Mouse (Mus musculus): ENCODE measurements around the gene Gm6096. TPM values are rescaled to one million over a fixed set of nuclear protein-coding genes. Genes with fewer than 3 reads are reported as not detected.

Gene Gm6096
- polyA plus RNA-seq, 1 experiment from 2014 or later: 0.86 TPM

DNA sequence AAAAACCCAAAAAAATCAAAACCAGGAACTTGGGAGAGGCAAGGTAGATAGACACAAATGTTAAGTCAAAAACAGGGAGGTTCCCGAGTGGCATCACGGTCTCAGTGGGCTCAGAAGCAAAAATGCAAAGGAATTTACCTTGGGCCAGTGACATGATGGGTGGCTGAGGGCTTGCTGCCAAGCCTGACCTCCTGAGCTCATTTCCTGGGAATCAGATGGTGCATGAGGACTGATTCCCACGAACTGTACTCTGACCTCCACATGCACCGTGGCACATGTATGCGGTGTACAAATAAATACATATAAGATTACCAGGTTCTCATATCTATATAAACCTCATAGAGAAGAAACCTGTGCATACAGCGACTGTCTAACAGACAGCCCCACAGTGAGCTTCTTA is 26.5 kb upstream of the Gm6096 start:
- no peak for ATAC-seq (ENCODE audit: insufficient number of reproducible peaks, low FRiP score)
- WGBS: 93% methylated on average over 6 of the region's 6 CpGs
- H3K36me3 ChIP-seq: peaks cover 95% of the 10 kb centered on the region
- H3K9me3 ChIP-seq (replicated peaks): no peaks in the 10 kb centered on the region
- H3K4me2 ChIP-seq: no peak overlapping the region
- no peak overlapping the region for H3K27ac ChIP-seq (ENCODE audit: poor library complexity, severe bottlenecking)
- no peak overlapping the region for H3K4me3 ChIP-seq
- no peak overlapping the region for H3K9ac ChIP-seq
- peaks cover 40% of the 10 kb centered on the region for H3K4me1 ChIP-seq (replicated peaks)
- no peaks in the 10 kb centered on the region for H3K27me3 ChIP-seq (replicated peaks)

DNA sequence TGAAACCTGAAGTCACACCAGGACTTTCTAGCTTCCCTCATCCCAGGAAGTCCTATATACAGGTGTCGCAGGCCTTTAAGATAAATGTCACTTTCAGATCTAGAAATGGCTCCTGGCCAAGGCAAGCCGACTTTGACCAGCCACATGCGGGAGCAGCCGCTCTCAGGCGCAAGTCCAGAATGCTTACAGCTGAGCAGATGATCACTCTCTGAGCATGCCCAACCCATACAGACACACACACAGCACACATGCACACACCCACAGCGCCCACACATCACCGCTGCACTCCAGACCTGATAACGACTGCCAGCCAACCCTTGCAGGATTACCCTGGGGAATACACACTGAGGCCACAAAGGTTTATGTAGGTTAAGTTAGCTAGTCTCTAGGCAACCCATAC is 24.8 kb upstream of the Gm6096 start:
- H3K36me3 ChIP-seq: peaks cover 77% of the 10 kb centered on the region
- 50% methylated on average over 8 of the region's 8 CpGs for WGBS
- H3K4me1 ChIP-seq (replicated peaks): peaks cover 47% of the 10 kb centered on the region
- H3K9me3 ChIP-seq (replicated peaks): no peaks in the 10 kb centered on the region
- no peaks in the 10 kb centered on the region for H3K27me3 ChIP-seq (replicated peaks)
- H3K4me2 ChIP-seq: peak overlapping the region; percentile 76
- H3K4me3 ChIP-seq: peak overlapping the region; percentile 73
- 0 out of 2 replicates have a peak overlapping the region, but pooled peaks have one; percentile 10 for H3K27ac ChIP-seq (ENCODE audit: poor library complexity, severe bottlenecking)
- H3K9ac ChIP-seq: peak overlapping the region; percentile 84; the same call in 1 of the 2 replicates
- ATAC-seq (ENCODE audit: insufficient number of reproducible peaks, low FRiP score): no peak

DNA sequence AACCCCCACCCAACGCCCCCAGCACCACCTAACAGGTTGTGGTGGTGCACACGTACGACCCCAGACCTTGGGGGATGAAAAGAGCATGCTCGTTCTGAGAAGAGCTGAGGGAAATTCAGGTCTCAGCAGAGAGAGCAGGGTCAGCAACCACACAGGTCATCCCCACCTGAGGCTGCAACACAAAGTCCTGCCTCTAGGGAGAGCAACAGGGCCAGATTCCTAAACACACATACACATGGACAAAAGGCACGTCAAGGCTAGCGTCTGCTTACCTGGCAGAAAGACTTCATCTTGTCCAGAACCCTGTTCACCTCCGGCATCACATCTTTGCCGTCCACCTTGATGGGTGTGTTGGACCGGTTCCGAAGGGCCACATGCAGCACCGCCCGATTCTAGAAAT is 24.0 kb upstream of the Gm6096 start:
- H3K27ac ChIP-seq (ENCODE audit: poor library complexity, severe bottlenecking): no peak overlapping the region
- WGBS: 86% methylated on average over 12 of the region's 12 CpGs
- H3K4me2 ChIP-seq: peak overlapping the region; percentile 76
- H3K9ac ChIP-seq: peak overlapping the region; percentile 84; the same call in 1 of the 2 replicates
- H3K36me3 ChIP-seq: peaks cover 69% of the 10 kb centered on the region
- no peak for ATAC-seq (ENCODE audit: insufficient number of reproducible peaks, low FRiP score)
- peak overlapping the region; percentile 73 for H3K4me3 ChIP-seq
- no peaks in the 10 kb centered on the region for H3K9me3 ChIP-seq (replicated peaks)
- no peaks in the 10 kb centered on the region for H3K27me3 ChIP-seq (replicated peaks)
- peaks cover 47% of the 10 kb centered on the region for H3K4me1 ChIP-seq (replicated peaks)

DNA sequence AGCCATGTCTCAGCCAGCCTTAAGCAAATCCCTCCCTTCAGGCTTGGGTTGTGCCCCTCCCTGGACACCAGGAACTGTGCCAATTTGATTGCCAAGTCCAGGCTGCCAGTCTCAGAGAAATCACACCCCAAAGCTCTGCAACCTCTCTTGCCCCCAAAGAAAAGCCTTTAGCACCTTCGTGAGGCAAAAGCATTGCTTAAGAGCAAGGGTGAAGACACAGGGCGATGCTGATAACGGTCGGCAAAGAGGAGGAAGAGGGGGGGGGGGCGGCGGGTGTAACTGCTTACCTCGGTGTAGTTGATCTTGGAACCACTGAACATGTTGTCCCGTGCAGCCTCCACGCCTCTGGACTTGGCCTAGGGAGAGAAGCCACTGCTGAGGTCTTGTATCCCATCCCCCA is 22.2 kb upstream of the Gm6096 start:
- Histone ChIP-seq H3K4me1 (replicated peaks) (peaks cover 59% of the 10 kb centered on the region), H3K9me3 (replicated peaks) (no peaks in the 10 kb centered on the region), H3K27ac (ENCODE audit: poor library complexity, severe bottlenecking) (0 out of 2 replicates have a peak overlapping the region, but pooled peaks have one; percentile 89), H3K4me3 (peak overlapping the region; percentile 73), H3K4me2 (peak overlapping the region; percentile 76), H3K27me3 (replicated peaks) (no peaks in the 10 kb centered on the region), H3K36me3 (peaks cover 51% of the 10 kb centered on the region), H3K9ac (peak overlapping the region; percentile 84)
- no peak for ATAC-seq (ENCODE audit: insufficient number of reproducible peaks, low FRiP score)
- WGBS: 12% methylated on average over 9 of the region's 9 CpGs

DNA sequence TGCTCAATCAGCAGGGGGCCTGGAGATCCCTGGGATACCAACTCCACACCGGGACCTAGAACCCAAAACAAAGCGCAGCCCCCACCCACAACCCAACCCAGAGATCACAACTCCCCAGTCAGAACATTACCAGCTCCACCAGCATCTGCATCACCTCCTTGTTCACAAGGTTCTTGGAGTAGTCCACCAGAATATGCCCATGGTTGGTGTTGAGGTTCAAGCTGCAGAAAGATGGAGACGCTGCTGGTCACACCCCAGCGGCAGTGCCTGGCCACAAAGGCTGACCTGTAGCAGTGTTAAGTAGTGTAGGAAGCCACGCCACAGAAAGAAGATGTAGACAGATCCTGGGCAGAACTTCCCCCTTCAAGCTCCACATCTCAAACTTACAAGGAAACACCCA is 21.7 kb upstream of the Gm6096 start:
- peak overlapping the region; percentile 89 for H3K27ac ChIP-seq (ENCODE audit: poor library complexity, severe bottlenecking)
- H3K36me3 ChIP-seq: peaks cover 46% of the 10 kb centered on the region
- peak overlapping the region; percentile 73 for H3K4me3 ChIP-seq
- peak overlapping the region; percentile 76 for H3K4me2 ChIP-seq
- WGBS: 10% methylated on average over 5 of the region's 5 CpGs
- no peak for ATAC-seq (ENCODE audit: insufficient number of reproducible peaks, low FRiP score)
- H3K9ac ChIP-seq: peak overlapping the region; percentile 84
- H3K9me3 ChIP-seq (replicated peaks): no peaks in the 10 kb centered on the region
- no peaks in the 10 kb centered on the region for H3K27me3 ChIP-seq (replicated peaks)
- H3K4me1 ChIP-seq (replicated peaks): peaks cover 61% of the 10 kb centered on the region

DNA sequence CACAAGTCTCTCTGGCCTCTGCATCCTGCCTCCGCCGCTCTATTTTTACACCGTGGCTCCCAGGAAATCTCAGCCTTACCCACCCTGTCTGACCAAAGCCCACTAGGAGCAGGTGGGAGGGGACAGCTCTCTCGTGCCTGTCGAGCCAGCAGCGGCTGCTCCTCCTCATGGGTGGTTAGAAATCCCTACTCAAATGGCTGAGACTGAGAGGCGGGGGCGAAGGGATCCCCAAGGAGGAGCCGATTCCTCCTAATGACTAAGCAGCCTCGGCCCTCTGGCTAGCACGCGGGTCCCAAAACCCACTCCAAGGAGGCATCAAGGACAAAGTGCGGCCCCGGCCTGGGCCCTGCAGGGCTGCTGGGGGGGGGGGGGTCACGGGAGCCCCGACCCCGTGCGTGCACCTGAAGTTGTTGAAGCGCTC is 21.1 kb upstream of the Gm6096 start:
- peak overlapping the region; percentile 73 for H3K4me3 ChIP-seq
- no peaks in the 10 kb centered on the region for H3K9me3 ChIP-seq (replicated peaks)
- H3K27me3 ChIP-seq (replicated peaks): no peaks in the 10 kb centered on the region
- peaks cover 61% of the 10 kb centered on the region for H3K4me1 ChIP-seq (replicated peaks)
- peak overlapping the region; percentile 84 for H3K9ac ChIP-seq
- WGBS: 0% methylated on average over 19 of the region's 19 CpGs
- H3K4me2 ChIP-seq: peak overlapping the region; percentile 76
- peak overlapping the region; percentile 89 for H3K27ac ChIP-seq (ENCODE audit: poor library complexity, severe bottlenecking)
- peaks cover 42% of the 10 kb centered on the region for H3K36me3 ChIP-seq
- peak; percentile 33 for ATAC-seq (ENCODE audit: insufficient number of reproducible peaks, low FRiP score)

DNA sequence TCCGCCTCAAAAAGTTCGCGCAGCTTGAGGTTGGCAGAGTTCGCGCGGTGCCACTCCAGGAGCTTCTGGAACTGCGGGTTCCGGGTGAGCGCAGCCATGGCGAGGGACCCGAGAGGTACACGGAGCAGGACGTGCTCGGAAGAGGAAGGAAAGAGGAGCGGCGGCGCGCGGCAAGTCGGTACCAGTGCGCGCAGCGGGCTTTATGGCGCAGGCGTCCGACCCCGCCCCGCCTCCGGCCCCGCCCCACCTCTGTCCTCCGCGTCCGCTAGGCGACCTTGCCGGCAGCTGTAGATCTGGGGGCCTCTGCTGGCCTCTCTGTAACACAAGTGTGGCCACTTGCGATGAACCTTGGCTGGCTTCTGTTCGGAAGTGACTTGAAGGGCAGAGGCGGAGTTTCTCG is 20.7 kb upstream of the Gm6096 start, which contains the start of gene Gpi1:
Gpi1 (minus strand) TSS at position 221 of the 400 bp plus-strand sequence.
- H3K4me2 ChIP-seq: peak within 1 kb of the TSS; percentile 76
- WGBS: under 1% methylated on average over 39 of the region's 39 CpGs
- peak within 1 kb of the TSS; percentile 73 for H3K4me3 ChIP-seq
- peak within 1 kb of the TSS; percentile 84 for H3K9ac ChIP-seq
- no peaks in the 10 kb centered on the region for H3K9me3 ChIP-seq (replicated peaks)
- H3K4me1 ChIP-seq (replicated peaks): peaks cover 64% of the 10 kb centered on the region
- H3K27me3 ChIP-seq (replicated peaks): no peaks in the 10 kb centered on the region
- H3K27ac ChIP-seq (ENCODE audit: poor library complexity, severe bottlenecking): peak within 1 kb of the TSS; percentile 89
- peak; percentile 81 for ATAC-seq (ENCODE audit: insufficient number of reproducible peaks, low FRiP score)
- H3K36me3 ChIP-seq: peaks cover 38% of the 10 kb centered on the region

DNA sequence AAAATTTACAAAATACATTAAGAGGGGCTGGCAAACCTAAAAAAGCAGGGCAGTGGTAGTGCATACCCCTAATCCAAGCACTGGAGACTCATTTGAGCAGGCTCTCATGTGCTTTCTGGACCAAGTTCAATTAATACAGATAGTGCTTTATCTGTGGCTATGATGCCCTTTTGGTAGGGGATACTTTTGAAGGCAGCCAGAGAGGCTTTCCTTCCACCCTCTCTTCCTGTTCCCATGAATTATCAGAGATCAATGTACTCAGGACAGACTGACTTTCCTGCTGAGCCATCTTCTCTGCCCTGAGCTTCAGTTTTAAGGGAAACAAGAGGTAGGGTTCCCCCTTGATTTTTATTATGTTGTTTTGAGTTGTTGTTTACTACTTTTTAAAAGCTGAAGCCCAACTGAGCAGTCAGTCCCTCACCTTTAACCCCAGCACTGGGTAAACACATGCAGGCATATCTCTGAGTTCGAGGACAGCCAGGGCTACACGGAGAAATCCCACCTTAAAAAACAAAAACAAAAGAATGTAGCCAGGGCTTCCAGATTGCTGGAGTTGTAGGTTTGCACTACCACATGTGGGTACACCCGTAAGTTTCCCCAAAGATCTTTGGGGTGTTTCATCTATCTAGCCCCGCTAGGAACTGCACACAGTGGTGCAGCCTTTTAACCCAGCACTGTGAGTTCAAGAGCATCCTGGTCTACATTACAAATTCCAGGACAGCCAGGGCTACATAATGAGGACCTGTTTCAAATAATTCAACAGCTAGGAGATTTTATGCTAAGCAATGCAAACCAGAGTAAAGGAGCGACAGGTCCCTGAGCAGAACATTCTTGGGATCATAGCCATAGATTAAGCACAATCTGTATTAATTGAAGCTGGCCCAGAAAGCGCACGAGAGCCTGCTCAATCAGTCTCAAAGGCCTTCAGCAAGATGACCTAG is 17.8 kb upstream of the Gm6096 start:
- ATAC-seq (ENCODE audit: insufficient number of reproducible peaks, low FRiP score): no peak
- Histone ChIP-seq H3K9me3 (replicated peaks) (no peaks in the 10 kb centered on the region), H3K27me3 (replicated peaks) (no peaks in the 10 kb centered on the region), H3K4me2 (peak overlapping the region; percentile 74), H3K27ac (ENCODE audit: poor library complexity, severe bottlenecking) (peak overlapping the region; percentile 93), H3K4me3 (peak overlapping the region; percentile 49), H3K9ac (peak overlapping the region; percentile 70), H3K4me1 (replicated peaks) (peaks cover 37% of the 10 kb centered on the region), H3K36me3 (peaks cover 27% of the 10 kb centered on the region)
- 41% methylated on average over 7 of the region's 7 CpGs for WGBS

DNA sequence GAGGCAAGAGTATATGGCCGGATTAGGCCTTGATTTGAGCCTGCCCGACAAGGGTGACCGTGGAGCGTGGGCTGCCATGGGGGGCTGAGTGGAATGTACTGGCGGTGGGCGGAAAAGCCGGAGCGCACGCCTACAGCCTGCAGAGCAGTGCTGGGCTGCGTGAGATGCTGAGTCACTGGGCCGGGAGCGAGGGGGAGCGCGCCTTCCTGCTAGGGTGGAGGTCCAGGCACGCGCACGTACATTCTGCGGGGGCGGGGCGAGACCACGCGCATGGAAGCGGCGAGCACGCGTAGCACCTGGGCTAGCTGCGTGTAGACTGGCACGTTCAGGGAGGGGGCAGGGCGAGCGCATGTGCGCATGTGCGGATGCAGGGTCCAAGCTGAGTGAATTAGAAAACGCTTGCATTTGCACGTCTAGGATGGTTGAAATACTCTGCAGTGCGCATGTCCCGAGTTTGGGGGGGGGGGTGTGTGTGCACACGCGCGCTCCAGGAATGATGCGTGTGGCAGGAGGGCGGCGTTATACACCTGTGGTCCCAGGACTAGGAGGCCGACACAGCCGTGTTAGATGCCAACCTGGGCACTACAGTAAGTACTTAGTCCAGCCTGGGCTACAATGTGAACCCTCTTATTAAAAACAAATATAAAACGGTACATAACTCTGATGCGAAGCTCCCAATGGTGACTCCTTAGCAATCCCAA is 16.8 kb upstream of the Gm6096 start:
- Histone ChIP-seq H3K27ac (ENCODE audit: poor library complexity, severe bottlenecking) (peak overlapping the region; percentile 93), H3K4me2 (peak overlapping the region; percentile 74), H3K36me3 (peaks cover 29% of the 10 kb centered on the region), H3K9ac (peak overlapping the region; percentile 77), H3K4me3 (peak overlapping the region; percentile 49), H3K9me3 (replicated peaks) (no peaks in the 10 kb centered on the region), H3K27me3 (replicated peaks) (no peaks in the 10 kb centered on the region), H3K4me1 (replicated peaks) (peaks cover 27% of the 10 kb centered on the region)
- WGBS: under 1% methylated on average over 45 of the region's 46 CpGs
- peak; percentile 90 for ATAC-seq (ENCODE audit: insufficient number of reproducible peaks, low FRiP score)

DNA sequence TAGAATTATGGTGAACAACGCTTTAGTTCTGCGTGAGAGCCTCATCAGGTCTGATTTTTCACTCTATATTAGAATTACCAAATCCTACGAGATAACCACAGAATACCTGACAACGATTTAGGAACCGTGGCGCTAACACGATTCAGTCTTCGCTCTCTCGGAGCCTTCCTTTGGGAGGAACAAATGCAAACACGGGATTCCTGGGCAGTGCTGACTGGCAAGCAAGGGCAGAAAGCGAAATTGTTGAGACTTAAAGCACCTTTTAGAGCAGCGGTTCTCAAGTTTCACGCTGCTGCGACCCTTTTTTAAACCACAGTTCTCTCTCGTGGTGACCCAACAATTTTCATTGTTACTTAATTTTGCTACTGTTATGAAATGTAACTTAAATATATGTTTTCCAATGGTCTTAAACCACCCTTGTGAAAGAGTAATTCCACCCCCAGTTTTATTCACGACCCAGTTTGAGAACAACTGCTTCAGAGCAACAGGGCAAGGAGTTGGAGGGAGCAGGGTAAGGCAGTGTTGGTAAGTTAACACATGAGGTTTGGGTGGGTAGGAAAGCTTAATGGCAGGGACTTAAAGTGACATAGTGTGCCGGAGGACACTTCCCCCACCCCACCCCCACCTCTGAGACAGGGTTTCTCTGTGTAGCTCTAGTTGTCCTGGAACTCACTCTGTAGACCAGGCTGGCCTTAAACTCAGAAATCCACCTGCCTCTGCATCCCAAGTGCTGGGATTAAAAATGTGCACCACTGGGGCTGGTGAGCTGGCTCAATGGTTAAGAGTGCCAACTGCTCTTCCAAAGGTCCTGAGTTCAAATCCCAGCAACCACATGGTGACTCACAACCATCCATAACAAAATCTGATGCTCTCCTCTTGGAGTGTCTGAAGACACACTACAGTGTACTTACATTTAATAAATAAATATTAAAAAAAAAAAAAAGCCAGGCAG is 16.0 kb upstream of the Gm6096 start:
- Histone ChIP-seq H3K4me3 (peak overlapping the region; percentile 49), H3K9ac (peak overlapping the region; percentile 77), H3K36me3 (peaks cover 37% of the 10 kb centered on the region), H3K4me2 (peak overlapping the region; percentile 74), H3K27ac (ENCODE audit: poor library complexity, severe bottlenecking) (peak overlapping the region; percentile 93), H3K4me1 (replicated peaks) (peaks cover 24% of the 10 kb centered on the region), H3K27me3 (replicated peaks) (no peaks in the 10 kb centered on the region), H3K9me3 (replicated peaks) (no peaks in the 10 kb centered on the region)
- 2% methylated on average over 17 of the region's 17 CpGs for WGBS
- no peak for ATAC-seq (ENCODE audit: insufficient number of reproducible peaks, low FRiP score)

All from heart, embryonic 12.5 days (tissue).